Mouse (Mus musculus): ENCODE results near the gene Tiam1.

The Tiam1 gene

GRCm38 (mm10) chr16:89960186-89960878, 183.2 kb downstream of the Tiam1 start:
- intact Hi-C loops (cut with DNase I): no loop called here

- intact Hi-C loops (cut with DNase I): no loop called here
Observed at GRCm38 (mm10) chr16:89958982-89959381, 184.6 kb downstream of the Tiam1 start.

- intact Hi-C loops (cut with DNase I): no loop called here
Observed at GRCm38 (mm10) chr16:89958030-89958429, 185.5 kb downstream of the Tiam1 start.

- intact Hi-C loops (cut with DNase I): no loop called here
Observed at GRCm38 (mm10) chr16:89954525-89954924, 189.0 kb downstream of the Tiam1 start.

GRCm38 (mm10) chr16:89954114-89954513, 189.5 kb downstream of the Tiam1 start:
- intact Hi-C loops (cut with DNase I): no loop called here

GRCm38 (mm10) chr16:89952821-89953220, 190.7 kb downstream of the Tiam1 start:
- intact Hi-C loops (cut with DNase I): no loop called here

GRCm38 (mm10) chr16:89950754-89951153, 192.8 kb downstream of the Tiam1 start:
- intact Hi-C loops (cut with DNase I): no loop called here

- intact Hi-C loops (cut with DNase I): no loop called here
Observed at GRCm38 (mm10) chr16:89950251-89950650, 193.3 kb downstream of the Tiam1 start.

GRCm38 (mm10) chr16:89948040-89948439, 195.5 kb downstream of the Tiam1 start:
- intact Hi-C loops (cut with DNase I): no loop called here

GRCm38 (mm10) chr16:89946816-89947215, 196.8 kb downstream of the Tiam1 start:
- intact Hi-C loops (cut with DNase I): no loop called here

GRCm38 (mm10) chr16:89944604-89945283, 198.8 kb downstream of the Tiam1 start:
- intact Hi-C loops (cut with DNase I): loop anchor here (5.0 kb wide), 1 partner anchor 223 kb away; no protein-coding TSS in a partner anchor

GRCm38 (mm10) chr16:89944050-89944449, 199.5 kb downstream of the Tiam1 start:
- intact Hi-C loops (cut with DNase I): loop anchor here (5.0 kb wide), 1 partner anchor 223 kb away; no protein-coding TSS in a partner anchor

- intact Hi-C loops (cut with DNase I): loop anchor here (5.0 kb wide), 1 partner anchor 224 kb away; no protein-coding TSS in a partner anchor
Observed at GRCm38 (mm10) chr16:89943267-89943971, 200.2 kb downstream of the Tiam1 start.

- intact Hi-C loops (cut with DNase I): loop anchor here (5.0 kb wide), 1 partner anchor 227 kb away; no protein-coding TSS in a partner anchor
Observed at GRCm38 (mm10) chr16:89940696-89941095, 202.9 kb downstream of the Tiam1 start.

GRCm38 (mm10) chr16:89938277-89938676, 205.3 kb downstream of the Tiam1 start:
- intact Hi-C loops (cut with DNase I): no loop called here

GRCm38 (mm10) chr16:89936571-89936970, 207.0 kb downstream of the Tiam1 start:
- intact Hi-C loops (cut with DNase I): no loop called here

GRCm38 (mm10) chr16:89935398-89935797, 208.2 kb downstream of the Tiam1 start:
- intact Hi-C loops (cut with DNase I): no loop called here

- intact Hi-C loops (cut with DNase I): no loop called here
Observed at GRCm38 (mm10) chr16:89934616-89935015, 209.0 kb downstream of the Tiam1 start.

GRCm38 (mm10) chr16:89933976-89934375, 209.6 kb downstream of the Tiam1 start:
- intact Hi-C loops (cut with DNase I): no loop called here

GRCm38 (mm10) chr16:89928611-89929010, 215.0 kb downstream of the Tiam1 start:
- intact Hi-C loops (cut with DNase I): no loop called here

GRCm38 (mm10) chr16:89924249-89924890, 219.2 kb downstream of the Tiam1 start:
- intact Hi-C loops (cut with DNase I): no loop called here

Data from adrenal gland (tissue).